Mouse (Mus musculus) spleen, postnatal 4 days (tissue): ENCODE measurements around the gene Klhl22.

Experiments
- DNase-seq, 2 experiments: peaks; one replicate each; pipeline ENCODE4 v3.0.0; 2022; ENCODE audit warnings: low spot score in 2 of 2

Gene Klhl22

GRCm38 (mm10) chr16:17757756-17758155, 1.7 kb upstream of the Klhl22 start:
- no peak for DNase-seq

GRCm38 (mm10) chr16:17758902-17759301, 516 bp upstream of the Klhl22 start:
- no peak for DNase-seq

GRCm38 (mm10) chr16:17759813-17760321, 449 bp downstream of the Klhl22 start:
- peak; percentile 26 to 75 for DNase-seq

- peak; percentile 48 to 76 for DNase-seq
These were observed 1.2 kb downstream of the Klhl22 start for GRCm38 (mm10) chr16:17760657-17761056.

GRCm38 (mm10) chr16:17761074-17761473, 1.7 kb downstream of the Klhl22 start:
- DNase-seq: no peak

GRCm38 (mm10) chr16:17764108-17764511, 4.7 kb downstream of the Klhl22 start:
- DNase-seq: no peak

GRCm38 (mm10) chr16:17768834-17769233, 9.4 kb downstream of the Klhl22 start:
- DNase-seq: no peak

- DNase-seq: no peak
These were observed 11.9 kb downstream of the Klhl22 start for GRCm38 (mm10) chr16:17771117-17771865.

- DNase-seq: peak; percentile 24 to 73
These were observed 17.4 kb downstream of the Klhl22 start for GRCm38 (mm10) chr16:17776828-17777227.

GRCm38 (mm10) chr16:17778223-17778622, 18.8 kb downstream of the Klhl22 start:
- DNase-seq: no peak

GRCm38 (mm10) chr16:17779692-17780091, 20.3 kb downstream of the Klhl22 start:
- no peak for DNase-seq

GRCm38 (mm10) chr16:17785337-17785736, 25.9 kb downstream of the Klhl22 start:
- DNase-seq: no peak

GRCm38 (mm10) chr16:17792728-17793127, 33.3 kb downstream of the Klhl22 start:
- DNase-seq: no peak

GRCm38 (mm10) chr16:17794047-17794446, 34.6 kb downstream of the Klhl22 start:
- no peak for DNase-seq

GRCm38 (mm10) chr16:17795643-17796042, 36.2 kb downstream of the Klhl22 start:
- DNase-seq: no peak

- no peak for DNase-seq
These were observed 37.1 kb downstream of the Klhl22 start for GRCm38 (mm10) chr16:17796519-17796918.

- DNase-seq: peak in 1 of 2 experiments; percentile 61
These were observed 37.8 kb downstream of the Klhl22 start, which contains the start of gene Scarf2 for GRCm38 (mm10) chr16:17796971-17797811. TSS of gene Scarf2 (plus strand) at chr16:17797282.

GRCm38 (mm10) chr16:17797812-17798311, 38.4 kb downstream of the Klhl22 start:
- no peak for DNase-seq

GRCm38 (mm10) chr16:17798321-17799180, 39.1 kb downstream of the Klhl22 start:
- DNase-seq: no peak

GRCm38 (mm10) chr16:17799584-17799983, 40.2 kb downstream of the Klhl22 start:
- DNase-seq: no peak

- DNase-seq: no peak
These were observed 42.5 kb downstream of the Klhl22 start for GRCm38 (mm10) chr16:17801777-17802455.
